Mouse (Mus musculus) MEL (cell line): ENCODE results near the gene Mov10. TPM values are rescaled to one million over a fixed set of nuclear protein-coding genes. Genes with fewer than 3 reads are reported as not detected.

Experiments
- DNase-seq: peaks from one replicate; pipeline ENCODE4 v3.0.0; 2011; ENCODE audit warnings: low read depth, low spot score
- H3K27ac ChIP-seq: 2 replicates; pipeline ENCODE4 v1.5.1; 2012; ENCODE audit warnings: low read depth, mild to moderate bottlenecking, control low read depth, low read length, moderate library complexity; ENCODE audit not compliant: control insufficient read depth
- H3K27me3 ChIP-seq, 2 experiments: fragments of 150-350 bp in 1 of 2; sonication (generic) in 1 of 2; 2 replicates each; pipeline ENCODE4 v1.6.1; 2012; ENCODE audit warnings: low read length in 2 of 2, mild to moderate bottlenecking in 2 of 2, improper control_type of control experiment in 1 of 2, moderate library complexity in 1 of 2; ENCODE audit not compliant: insufficient read depth in 2 of 2, control insufficient read depth in 1 of 2
- H3K36me3 ChIP-seq, 2 experiments: 2 replicates each; pipeline ENCODE4 v1.6.1; 2012 to 2014; ENCODE audit warnings: low read length in 2 of 2, improper control_type of control experiment in 1 of 2, inconsistent platforms in 1 of 2, mild to moderate bottlenecking in 1 of 2; ENCODE audit not compliant: insufficient read depth in 2 of 2, control insufficient read depth in 1 of 2
- H3K4me1 ChIP-seq, 2 experiments: fragments of 150-350 bp in 1 of 2; sonication (generic) in 1 of 2; 2 replicates each; pipeline ENCODE4 v1.6.1; 2012; ENCODE audit warnings: low read length in 2 of 2, improper control_type of control experiment in 1 of 2, mild to moderate bottlenecking in 1 of 2; ENCODE audit not compliant: insufficient read depth in 2 of 2, control insufficient read depth in 1 of 2
- H3K4me3 ChIP-seq, 2 experiments: fragments of 150-350 bp in 1 of 2; sonication (generic) in 1 of 2; 2 replicates each; pipeline ENCODE4 v1.5.1; 2012; ENCODE audit warnings: low read depth in 2 of 2, low read length in 2 of 2, mild to moderate bottlenecking in 2 of 2, moderate library complexity in 2 of 2, control low read depth in 1 of 2, improper control_type of control experiment in 1 of 2; ENCODE audit not compliant: control insufficient read depth in 1 of 2, insufficient read depth in 1 of 2
- H3K79me2 ChIP-seq: 2 replicates; pipeline ENCODE4 v1.6.1; 2012; ENCODE audit warnings: mild to moderate bottlenecking, low read length, moderate library complexity; ENCODE audit not compliant: control insufficient read depth, poor library complexity, insufficient read depth
- H3K9ac ChIP-seq: 2 replicates; pipeline ENCODE4 v1.6.1; 2012; ENCODE audit warnings: low read depth, mild to moderate bottlenecking, control low read depth, low read length, moderate library complexity; ENCODE audit not compliant: control insufficient read depth, poor library complexity, severe bottlenecking
- H3K9me3 ChIP-seq: fragments of 150-350 bp; sonication (generic); replicated peaks from 2 replicates; pipeline ENCODE4 v1.6.1; 2012; ENCODE audit warnings: mild to moderate bottlenecking, low read length, improper control_type of control experiment, moderate library complexity; ENCODE audit not compliant: insufficient read depth
- BHLHE40 ChIP-seq: IDR thresholded peaks from 2 replicates; pipeline ENCODE4 v1.6.1; 2012; ENCODE audit warnings: low read depth, mild to moderate bottlenecking, inconsistent platforms, low read length, improper control_type of control experiment, borderline replicate concordance
- CHD2 ChIP-seq: IDR thresholded peaks from 2 replicates; pipeline ENCODE4 v1.6.1; 2011; ENCODE audit warnings: low read length, improper control_type of control experiment
- CTCF ChIP-seq, 3 experiments: IDR thresholded peaks in 2 of 3; conservative IDR thresholded peaks in 1 of 3; 2 replicates each; pipeline ENCODE4 v1.5.1; 2011 to 2012; ENCODE audit warnings: low read length in 3 of 3, low read depth in 2 of 3, mild to moderate bottlenecking in 2 of 3, improper control_type of control experiment in 1 of 3, inconsistent platforms in 1 of 3, mixed read lengths in 1 of 3, moderate library complexity in 1 of 3; ENCODE audit not compliant: control insufficient read depth in 1 of 3, insufficient read depth in 1 of 3, poor library complexity in 1 of 3, severe bottlenecking in 1 of 3
- ELF1 ChIP-seq: IDR thresholded peaks from 2 replicates; pipeline ENCODE4 v1.6.1; 2014; ENCODE audit warnings: low read depth, mild to moderate bottlenecking, inconsistent platforms, low read length, improper control_type of control experiment, moderate library complexity
- EP300 ChIP-seq, 2 experiments: IDR thresholded peaks; 2 replicates each; pipeline ENCODE4 v1.6.1; 2011; ENCODE audit warnings: improper control_type of control experiment in 2 of 2, low read length in 2 of 2, low read depth in 1 of 2, mild to moderate bottlenecking in 1 of 2
- ETS1 ChIP-seq: IDR thresholded peaks from 2 replicates; pipeline ENCODE4 v1.6.1; 2012; ENCODE audit warnings: low read depth, mild to moderate bottlenecking, inconsistent platforms, low read length, improper control_type of control experiment, moderate library complexity
- GATA1 ChIP-seq: IDR thresholded peaks from 2 replicates; pipeline ENCODE4 v1.6.1; 2011; ENCODE audit warnings: low read depth, low read length, improper control_type of control experiment
- MAFK ChIP-seq: IDR thresholded peaks from 2 replicates; pipeline ENCODE4 v1.6.1; 2011; ENCODE audit warnings: low read depth, mild to moderate bottlenecking, low read length, improper control_type of control experiment, borderline replicate concordance
- MAX ChIP-seq: IDR thresholded peaks from 2 replicates; pipeline ENCODE4 v1.6.1; 2011; ENCODE audit warnings: low read length, improper control_type of control experiment
- MYB ChIP-seq: IDR thresholded peaks from 2 replicates; pipeline ENCODE4 v1.6.1; 2011; ENCODE audit warnings: mild to moderate bottlenecking, low read depth, low read length, improper control_type of control experiment
- NELFE ChIP-seq: IDR thresholded peaks from 2 replicates; pipeline ENCODE4 v1.6.1; 2011; ENCODE audit warnings: low read depth, low read length, improper control_type of control experiment
- NRF1 ChIP-seq: IDR thresholded peaks from 2 replicates; pipeline ENCODE4 v1.6.1; 2014; ENCODE audit warnings: low read depth, mild to moderate bottlenecking, inconsistent platforms, low read length, improper control_type of control experiment, moderate library complexity; ENCODE audit not compliant: poor library complexity, insufficient read depth, severe bottlenecking
- POLR2AphosphoS2 ChIP-seq: IDR thresholded peaks from 2 replicates; pipeline ENCODE4 v1.6.1; 2011; ENCODE audit warnings: low read length, improper control_type of control experiment
- POLR2AphosphoS5 ChIP-seq: IDR thresholded peaks from 2 replicates; pipeline ENCODE4 v1.6.1; 2012; ENCODE audit warnings: low read depth, borderline replicate concordance, mild to moderate bottlenecking, inconsistent platforms, low read length, moderate library complexity, mixed read lengths
- RCOR1 ChIP-seq: IDR thresholded peaks from 2 replicates; pipeline ENCODE4 v1.6.1; 2012; ENCODE audit warnings: low read depth, mild to moderate bottlenecking, inconsistent platforms, low read length, improper control_type of control experiment
- TBP ChIP-seq: IDR thresholded peaks from 2 replicates; pipeline ENCODE4 v1.8.0; 2011; ENCODE audit warnings: low read depth, low read length, improper control_type of control experiment
- ZC3H11A ChIP-seq: IDR thresholded peaks from 2 replicates; pipeline ENCODE4 v1.6.1; 2012; ENCODE audit warnings: low read depth, mild to moderate bottlenecking, inconsistent platforms, low read length, improper control_type of control experiment
- ZKSCAN1 ChIP-seq: IDR thresholded peaks from 2 replicates; pipeline ENCODE4 v1.6.1; 2012; ENCODE audit warnings: low read depth, mild to moderate bottlenecking, inconsistent platforms, low read length, improper control_type of control experiment, moderate library complexity
- polyA plus RNA-seq, 2 experiments: library from polyadenylated mRNA; stranded (reverse) in 1 of 2; unstranded in 1 of 2; fragments of >175 nt in 1 of 2; fragments of >200 nt in 1 of 2; gene quantifications; 2 replicates each; pipeline versions ENCODE4 v1.2.1 to v1.2.4; 2012; ENCODE audit warnings: low replicate concordance in 2 of 2, low read depth in 1 of 2; ENCODE audit not compliant: insufficient read length in 2 of 2, insufficient read depth in 1 of 2, missing spikeins in 1 of 2
- total RNA-seq: library from RNA; depleted of rRNA; stranded (reverse); fragments of 300-350 nt; gene quantifications from 2 replicates; pipeline ENCODE4 v1.2.3, GENCODE M21; 2012

Gene Mov10
- total and polyA plus RNA-seq, 3 experiments, result 7.1 to 32.5 TPM; not detected in 1

GRCm38 (mm10) chr3:104822413-104822812, 4.0 kb upstream of the Mov10 start:
- Histone ChIP-seq H3K9me3 (no peaks in the 10 kb centered on the region), H3K27me3 (no peaks in the 10 kb centered on the region), H3K4me1 (no peaks in the 10 kb centered on the region; a peak in 1 of 4 replicates), H3K27ac (no peak overlapping the region), H3K79me2 (peaks cover 4% of the 10 kb centered on the region; the same call in 1 of the 2 replicates), H3K4me3 (no peak overlapping the region), H3K36me3 (peaks cover 1 to 18% of the 10 kb centered on the region in 2 experiments)
- DNase-seq, result peak; percentile 40
- no peak for TF ChIP-seq MYB
- TF ChIP-seq NRF1, result no peak
- TF ChIP-seq BHLHE40, result no peak
- TF ChIP-seq POLR2AphosphoS2, result no peak
- peak; percentile 69 for TF ChIP-seq ETS1
- TF ChIP-seq, all 39 proteins: peak for 1
- no peak overlapping the region for H3K9ac ChIP-seq

GRCm38 (mm10) chr3:104820426-104820825, 2.1 kb upstream of the Mov10 start:
- Histone ChIP-seq H3K27me3 (no peaks in the 10 kb centered on the region), H3K9me3 (no peaks in the 10 kb centered on the region), H3K36me3 (peaks cover 0 to 12% of the 10 kb centered on the region in 2 experiments; a peak in 3 of 4 replicates), H3K4me3 (no peak overlapping the region), H3K27ac (no peak overlapping the region), H3K9ac (no peak overlapping the region), H3K79me2 (peaks cover 4% of the 10 kb centered on the region; the same call in 1 of the 2 replicates), H3K4me1 (peaks cover 0 to 8% of the 10 kb centered on the region in 2 experiments; a peak in 3 of 4 replicates)
- TF ChIP-seq CHD2, result no peak
- no peak for TF ChIP-seq GATA1
- TF ChIP-seq MAFK, result no peak
- TF ChIP-seq CTCF (IDR thresholded peaks at IDR 0.05 in 2 of 3, conservative IDR thresholded peaks at IDR 0.05 in 1 of 3; ENCODE audit: control insufficient read depth in 1 of 3, insufficient read depth in 1 of 3, low read depth in 2 of 3, low read length in 3 of 3, poor library complexity in 1 of 3, severe bottlenecking in 1 of 3), result no peak
- no peak for TF ChIP-seq MAX
- TF ChIP-seq ELF1, result no peak
- no peak for TF ChIP-seq NELFE
- TF ChIP-seq EP300 (IDR thresholded peaks at IDR 0.05; ENCODE audit: low read depth in 1 of 2, low read length in 2 of 2), result no peak
- TF ChIP-seq POLR2AphosphoS5, result no peak
- DNase-seq, result no peak

DNA sequence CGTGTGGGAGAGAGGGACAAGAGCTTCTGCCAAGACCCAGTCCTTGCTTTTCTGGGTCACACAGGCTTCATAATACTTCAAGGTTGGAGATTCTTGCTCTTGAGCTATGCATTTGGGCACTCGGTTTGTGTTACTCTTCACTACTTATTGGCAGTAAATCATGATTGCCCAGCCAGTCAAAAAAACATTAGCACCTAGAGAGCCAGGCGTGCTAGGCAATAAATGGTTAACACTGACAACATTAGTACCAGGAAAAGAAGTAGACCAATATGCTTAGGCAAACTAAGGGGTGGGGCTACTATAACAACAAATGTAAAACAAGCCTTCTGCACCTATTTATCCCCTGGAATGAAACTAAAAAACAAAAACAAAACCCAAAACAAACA, 379 bp upstream of the Mov10 start:
- H3K9ac ChIP-seq, result peak overlapping the region; percentile 79
- H3K9me3 ChIP-seq, result no peaks in the 10 kb centered on the region
- H3K27me3 ChIP-seq, result no peaks in the 10 kb centered on the region
- H3K36me3 ChIP-seq, result peaks cover 0 to 12% of the 10 kb centered on the region in 2 experiments; a peak in 2 of 4 replicates
- DNase-seq, result no peak
- no peak for TF ChIP-seq ZC3H11A
- no peak for TF ChIP-seq TBP
- TF ChIP-seq ZKSCAN1, result no peak
- TF ChIP-seq EP300 (IDR thresholded peaks at IDR 0.05; ENCODE audit: low read depth in 1 of 2, low read length in 2 of 2), result no peak
- peak; percentile 1; the same call in 1 of the 2 replicates for TF ChIP-seq RCOR1
- H3K79me2 ChIP-seq, result peaks cover 4% of the 10 kb centered on the region; the same call in 1 of the 2 replicates
- H3K4me1 ChIP-seq, result peaks cover 0 to 8% of the 10 kb centered on the region in 2 experiments; a peak in 3 of 4 replicates
- H3K4me3 ChIP-seq, result peak overlapping the region; percentile 82 to 95
- peak overlapping the region; percentile 80 for H3K27ac ChIP-seq
